Mouse (Mus musculus): Measurements from ENCODE around the gene Gpr107.

Gene Gpr107

GRCm38 (mm10) chr2:31151892-31152812, at the start of gene Gpr107:
Gene Gpr107 (plus strand): TSS chr2:31152316.
- peak; percentile 90 for DNase-seq

DNA sequence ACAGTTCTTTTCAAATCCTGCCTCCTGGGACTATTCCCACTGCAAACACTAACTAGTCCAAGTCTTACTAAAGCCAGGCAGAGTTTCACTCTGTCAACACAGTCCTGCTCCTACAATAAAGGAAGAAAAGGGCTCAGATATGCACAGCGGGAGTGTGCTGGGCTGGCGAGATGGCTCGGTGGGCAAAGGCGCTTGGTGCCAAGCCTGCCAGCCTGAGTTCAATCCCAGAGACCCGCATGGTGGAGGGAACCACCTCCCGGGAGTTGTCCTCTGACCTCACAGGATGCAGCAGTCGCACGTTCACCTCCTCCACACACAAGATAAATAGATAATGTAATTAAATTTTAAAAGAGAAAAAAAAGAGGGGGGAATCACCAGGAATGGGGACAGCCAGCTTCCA, 48.8 kb upstream of the Gpr107 start:
- no peak for DNase-seq

GRCm38 (mm10) chr2:31105279-31105678, 46.8 kb upstream of the Gpr107 start:
- no peak for DNase-seq

DNA sequence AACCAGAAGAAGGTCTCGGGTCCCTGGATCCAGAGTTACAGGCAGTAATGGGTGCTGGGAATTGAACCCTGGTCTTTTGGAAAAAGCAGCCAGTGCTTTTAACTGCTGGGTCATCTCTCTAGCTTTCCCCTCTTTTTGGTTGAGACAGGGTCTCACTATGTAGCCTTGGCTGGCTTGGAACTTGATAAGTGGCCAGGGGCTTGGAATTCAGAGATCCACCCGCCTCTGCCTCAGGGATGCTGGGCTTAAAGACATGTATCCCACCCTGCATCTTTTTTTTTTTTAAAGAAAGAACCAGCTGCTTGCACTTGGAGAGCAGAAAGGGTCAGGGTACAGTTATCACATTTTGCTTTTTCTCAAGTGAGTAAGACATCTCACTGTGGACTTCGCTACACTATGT, 46.1 kb upstream of the Gpr107 start:
- DNase-seq, result no peak

GRCm38 (mm10) chr2:31106621-31107320, 45.3 kb upstream of the Gpr107 start:
- peak; percentile 68 for DNase-seq

DNA sequence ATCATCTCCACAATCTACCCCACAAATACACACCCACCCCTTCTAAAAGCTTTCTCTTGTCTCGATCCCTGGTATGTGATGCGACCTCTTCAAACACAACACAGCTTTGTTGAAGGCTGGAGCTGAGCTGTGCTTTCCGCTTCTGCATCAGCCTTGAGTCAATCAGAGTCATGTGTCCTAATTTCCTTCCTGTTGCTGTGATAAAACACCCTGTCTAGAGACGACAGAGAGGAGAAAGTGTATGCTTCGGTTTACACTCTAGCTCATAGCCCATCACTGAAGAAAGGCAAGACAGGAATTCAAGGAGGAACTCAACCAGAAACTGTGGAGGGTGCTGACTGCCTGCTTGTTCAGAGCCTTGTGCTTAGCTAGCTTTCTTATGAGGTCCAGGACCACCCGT, 43.9 kb upstream of the Gpr107 start:
- DNase-seq, result no peak

GRCm38 (mm10) chr2:31109960-31110548, 42.1 kb upstream of the Gpr107 start:
- DNase-seq, result no peak

DNA sequence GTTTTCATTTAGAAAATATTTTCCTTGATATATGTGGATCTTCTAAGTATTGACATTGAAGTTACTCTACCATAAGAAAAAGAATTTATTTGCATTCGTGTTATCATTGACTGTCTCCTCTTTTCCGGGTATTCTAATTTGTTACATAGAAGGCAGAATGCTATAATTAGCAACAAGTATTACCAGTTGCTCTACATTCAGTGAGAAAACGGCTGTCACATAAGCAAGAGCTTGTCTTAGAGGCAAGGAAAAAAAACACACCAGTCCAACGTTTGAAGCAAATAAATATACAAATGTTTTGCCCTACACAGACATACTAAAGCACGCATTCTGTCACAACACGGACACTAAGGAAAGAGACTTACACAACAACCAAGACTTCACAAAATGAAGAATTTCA, 40.4 kb upstream of the Gpr107 start:
- no peak for DNase-seq

GRCm38 (mm10) chr2:31114205-31114604, 37.9 kb upstream of the Gpr107 start:
- no peak for DNase-seq

- no peak for DNase-seq
Measured at GRCm38 (mm10) chr2:31115091-31115942, 36.8 kb upstream of the Gpr107 start.

GRCm38 (mm10) chr2:31115943-31116731, 36.0 kb upstream of the Gpr107 start:
- DNase-seq, result no peak

GRCm38 (mm10) chr2:31118211-31118610, 33.9 kb upstream of the Gpr107 start:
- no peak for DNase-seq

- no peak for DNase-seq
Measured at GRCm38 (mm10) chr2:31118639-31119380, 33.3 kb upstream of the Gpr107 start.

- DNase-seq, result no peak
Measured at GRCm38 (mm10) chr2:31119795-31120194, 32.3 kb upstream of the Gpr107 start.

GRCm38 (mm10) chr2:31121131-31121693, 30.9 kb upstream of the Gpr107 start:
- peak; percentile 50 for DNase-seq

DNA sequence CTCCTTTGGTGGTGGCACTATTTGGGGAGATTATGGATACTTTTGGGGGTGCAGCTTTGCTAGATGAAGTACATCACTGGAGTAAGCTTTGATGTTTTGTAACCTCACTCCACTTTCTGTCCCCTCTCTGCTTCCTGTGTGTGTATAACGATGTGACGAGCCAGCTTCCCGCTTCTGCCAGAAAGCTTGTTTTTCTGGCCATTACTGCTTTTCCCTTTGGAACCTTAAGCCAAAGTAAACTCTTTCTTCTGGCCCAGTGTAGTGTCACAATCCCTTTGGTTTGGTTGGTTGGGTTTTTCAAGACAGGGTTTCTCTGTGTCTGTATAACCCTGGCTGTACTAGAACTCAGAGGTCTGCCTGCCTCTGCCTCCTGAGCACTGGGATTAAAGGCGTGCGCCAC, 29.3 kb upstream of the Gpr107 start:
- DNase-seq, result no peak

- DNase-seq, result no peak
Measured at GRCm38 (mm10) chr2:31123493-31123892, 28.6 kb upstream of the Gpr107 start.

DNA sequence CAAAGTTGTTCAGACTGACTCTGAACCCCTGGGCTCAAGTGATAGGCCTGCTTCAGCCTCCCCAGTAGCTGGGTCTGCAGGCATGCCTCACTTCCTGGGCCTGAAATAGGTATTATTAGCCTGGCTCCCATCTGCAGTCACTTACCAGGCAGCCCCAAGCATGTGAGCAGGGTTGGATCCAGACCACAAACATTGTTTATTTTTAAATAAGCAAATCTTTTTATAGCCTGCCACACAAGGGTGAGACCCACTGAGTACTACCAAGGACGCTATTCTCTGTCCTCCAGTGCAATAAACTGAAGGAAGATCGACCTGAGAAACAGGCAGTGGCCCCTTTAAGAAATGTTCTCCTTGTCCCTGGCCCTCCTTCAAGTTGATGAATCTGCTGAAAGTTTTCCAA, 27.4 kb upstream of the Gpr107 start:
- no peak for DNase-seq

- DNase-seq, result no peak
Measured at GRCm38 (mm10) chr2:31125156-31125555, 27.0 kb upstream of the Gpr107 start.

GRCm38 (mm10) chr2:31126048-31126447, 26.1 kb upstream of the Gpr107 start:
- no peak for DNase-seq

DNA sequence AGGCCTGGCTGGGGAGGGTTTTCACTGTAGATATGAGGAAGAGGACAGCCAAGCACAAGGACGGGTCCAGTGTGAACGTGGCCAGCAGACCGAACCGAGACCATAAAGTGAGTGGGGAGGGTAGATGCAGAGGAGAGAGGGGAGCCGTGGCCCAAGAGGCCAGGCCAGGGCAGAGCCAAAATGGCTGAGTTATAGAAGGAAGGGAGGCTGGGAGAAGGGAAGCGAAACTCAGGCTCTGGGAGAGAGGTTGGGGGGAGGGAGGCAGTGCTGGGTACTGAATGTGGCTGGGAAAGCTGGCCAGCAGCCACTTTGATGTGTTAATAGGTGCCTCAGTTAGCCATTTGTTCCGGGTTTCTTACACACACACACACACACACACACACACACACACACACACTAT, 24.9 kb upstream of the Gpr107 start:
- DNase-seq, result no peak

Measured in kidney, postnatal 14 days (tissue).